Mouse (Mus musculus): ENCODE results near the gene Isy1.
"Not testable (repeated sequence)": the region's sequence is repeated elsewhere in the genome, so short reads cannot be mapped to it uniquely, and the experiment has no call there.

Isy1 gene

DNA sequence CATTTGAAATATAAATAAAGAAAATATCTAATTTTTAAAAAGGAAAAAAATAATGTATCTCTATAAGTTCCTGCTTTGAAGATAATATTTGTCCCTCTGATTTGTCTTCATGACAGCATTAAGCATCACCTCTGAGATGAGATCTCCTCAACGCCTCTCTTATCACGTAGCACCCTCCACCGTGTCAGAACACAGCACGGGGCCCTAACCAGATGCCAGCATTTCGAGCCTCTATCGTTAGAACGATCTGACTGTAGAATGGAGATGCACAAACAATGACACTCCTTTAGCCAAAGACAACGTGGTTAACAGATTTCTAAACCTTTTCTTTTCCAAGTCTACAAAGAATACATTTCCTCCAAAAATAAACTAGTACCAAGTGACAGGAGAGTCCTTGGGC is 54.6 kb downstream of the Isy1 start:
- DNase-seq (ENCODE audit: low read depth, low spot score), result no peak
- H3K27me3 ChIP-seq (ENCODE audit: control insufficient read depth, insufficient read depth, low read length, poor library complexity, severe bottlenecking), result no peaks in the 10 kb centered on the region
- no peaks in the 10 kb centered on the region for H3K36me3 ChIP-seq (ENCODE audit: control insufficient read depth, insufficient read depth, low read length, poor library complexity, severe bottlenecking)

DNA sequence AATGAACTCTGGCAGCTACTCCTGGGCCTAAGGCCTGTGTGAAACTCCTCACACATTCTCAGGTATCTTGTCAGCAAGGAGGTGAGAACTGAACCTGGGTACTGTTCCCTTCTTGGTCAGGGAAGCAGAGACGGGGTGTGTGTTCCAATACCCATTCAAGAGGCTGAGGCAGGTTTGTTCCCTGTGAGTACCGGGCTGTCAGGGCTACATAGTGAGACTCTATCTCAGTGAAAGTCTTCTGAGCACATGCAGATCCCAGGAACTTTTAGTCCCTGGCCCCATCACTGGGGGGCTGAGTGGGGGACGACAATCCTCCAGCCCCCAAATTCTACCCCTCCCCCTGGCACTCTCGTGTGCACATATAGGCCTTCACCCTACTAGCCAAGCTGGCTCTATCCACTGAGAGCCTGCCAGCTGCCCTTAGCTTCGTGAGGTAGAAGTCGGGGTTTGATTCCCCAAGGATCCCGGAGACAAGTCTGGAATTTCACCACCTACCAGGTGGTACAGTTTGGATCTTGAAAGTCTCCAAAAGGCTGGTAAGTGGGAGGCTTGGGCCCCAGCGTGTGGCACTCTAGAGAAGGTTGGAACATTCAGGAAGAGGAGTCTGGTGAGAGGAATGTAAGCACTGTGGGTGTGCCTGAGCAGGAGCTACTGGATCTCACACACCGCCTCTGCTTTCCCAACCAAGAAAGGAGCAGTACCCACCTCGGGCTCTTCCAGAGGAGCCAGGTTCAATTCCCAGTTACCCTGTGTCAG is 57.9 kb downstream of the Isy1 start:
- no peak for DNase-seq (ENCODE audit: low read depth, low spot score)
- Histone ChIP-seq H3K36me3 (ENCODE audit: control insufficient read depth, insufficient read depth, low read length, poor library complexity, severe bottlenecking) (no peaks in the 10 kb centered on the region), H3K27me3 (ENCODE audit: control insufficient read depth, insufficient read depth, low read length, poor library complexity, severe bottlenecking) (no peaks in the 10 kb centered on the region)

- DNase-seq (ENCODE audit: low read depth, low spot score), result peak; percentile 31
- no peaks in the 10 kb centered on the region for H3K27me3 ChIP-seq (ENCODE audit: control insufficient read depth, insufficient read depth, low read length, poor library complexity, severe bottlenecking)
- no peaks in the 10 kb centered on the region for H3K36me3 ChIP-seq (ENCODE audit: control insufficient read depth, insufficient read depth, low read length, poor library complexity, severe bottlenecking)
These were observed 59.1 kb downstream of the Isy1 start for GRCm38 (mm10) chr6:87779174-87780165.

GRCm38 (mm10) chr6:87778294-87779173 is 60.1 kb downstream of the Isy1 start:
- H3K36me3 ChIP-seq (ENCODE audit: control insufficient read depth, insufficient read depth, low read length, poor library complexity, severe bottlenecking), result no peaks in the 10 kb centered on the region
- no peaks in the 10 kb centered on the region for H3K27me3 ChIP-seq (ENCODE audit: control insufficient read depth, insufficient read depth, low read length, poor library complexity, severe bottlenecking)
- no peak for DNase-seq (ENCODE audit: low read depth, low spot score)

GRCm38 (mm10) chr6:87777842-87778241 is 60.8 kb downstream of the Isy1 start, which contains the start of gene Gp9:
TSS of gene Gp9 (plus strand) at chr6:87778072.
- DNase-seq (ENCODE audit: low read depth, low spot score), result no peak
- Histone ChIP-seq H3K36me3 (ENCODE audit: control insufficient read depth, insufficient read depth, low read length, poor library complexity, severe bottlenecking) (no peaks in the 10 kb centered on the region), H3K27me3 (ENCODE audit: control insufficient read depth, insufficient read depth, low read length, poor library complexity, severe bottlenecking) (no peaks in the 10 kb centered on the region)

DNA sequence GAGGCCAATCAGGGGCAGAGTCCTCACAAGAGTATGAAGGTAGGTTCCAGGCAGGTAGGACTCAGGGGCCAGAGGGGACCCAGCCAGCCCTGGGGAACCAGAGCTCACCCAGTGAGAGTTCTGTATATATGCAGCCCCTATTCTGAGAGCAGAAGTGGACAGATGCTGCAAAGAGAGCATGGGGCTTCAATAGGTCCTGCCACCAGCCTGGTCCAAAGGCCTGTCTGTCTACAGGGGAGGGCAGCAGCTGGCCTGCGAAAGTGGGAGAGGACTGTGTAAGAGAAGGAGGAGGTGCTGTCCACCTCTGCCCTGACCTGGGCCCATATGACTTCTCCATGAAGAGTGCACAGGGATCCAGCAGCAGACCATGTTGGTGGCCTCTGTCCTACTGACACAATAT is 61.9 kb downstream of the Isy1 start:
- Histone ChIP-seq H3K36me3 (ENCODE audit: control insufficient read depth, insufficient read depth, low read length, poor library complexity, severe bottlenecking) (no peaks in the 10 kb centered on the region), H3K27me3 (ENCODE audit: control insufficient read depth, insufficient read depth, low read length, poor library complexity, severe bottlenecking) (no peaks in the 10 kb centered on the region)
- no peak for DNase-seq (ENCODE audit: low read depth, low spot score)

GRCm38 (mm10) chr6:87775588-87776245 is 62.9 kb downstream of the Isy1 start:
- Histone ChIP-seq H3K27me3 (ENCODE audit: control insufficient read depth, insufficient read depth, low read length, poor library complexity, severe bottlenecking) (no peaks in the 10 kb centered on the region), H3K36me3 (ENCODE audit: control insufficient read depth, insufficient read depth, low read length, poor library complexity, severe bottlenecking) (no peaks in the 10 kb centered on the region)
- no peak for DNase-seq (ENCODE audit: low read depth, low spot score)

- Histone ChIP-seq H3K36me3 (ENCODE audit: control insufficient read depth, insufficient read depth, low read length, poor library complexity, severe bottlenecking) (no peaks in the 10 kb centered on the region), H3K27me3 (ENCODE audit: control insufficient read depth, insufficient read depth, low read length, poor library complexity, severe bottlenecking) (no peaks in the 10 kb centered on the region)
- no peak for DNase-seq (ENCODE audit: low read depth, low spot score)
These were observed 63.7 kb downstream of the Isy1 start for GRCm38 (mm10) chr6:87774909-87775308.

- no peaks in the 10 kb centered on the region for H3K27me3 ChIP-seq (ENCODE audit: control insufficient read depth, insufficient read depth, low read length, poor library complexity, severe bottlenecking)
- no peak for DNase-seq (ENCODE audit: low read depth, low spot score)
- no peaks in the 10 kb centered on the region for H3K36me3 ChIP-seq (ENCODE audit: control insufficient read depth, insufficient read depth, low read length, poor library complexity, severe bottlenecking)
These were observed 64.1 kb downstream of the Isy1 start for GRCm38 (mm10) chr6:87774466-87774865.

- Histone ChIP-seq H3K27me3 (ENCODE audit: control insufficient read depth, insufficient read depth, low read length, poor library complexity, severe bottlenecking) (no peaks in the 10 kb centered on the region), H3K36me3 (ENCODE audit: control insufficient read depth, insufficient read depth, low read length, poor library complexity, severe bottlenecking) (no peaks in the 10 kb centered on the region)
- DNase-seq (ENCODE audit: low read depth, low spot score), result peak; percentile 23
These were observed 68.0 kb downstream of the Isy1 start for GRCm38 (mm10) chr6:87770626-87771025.

DNA sequence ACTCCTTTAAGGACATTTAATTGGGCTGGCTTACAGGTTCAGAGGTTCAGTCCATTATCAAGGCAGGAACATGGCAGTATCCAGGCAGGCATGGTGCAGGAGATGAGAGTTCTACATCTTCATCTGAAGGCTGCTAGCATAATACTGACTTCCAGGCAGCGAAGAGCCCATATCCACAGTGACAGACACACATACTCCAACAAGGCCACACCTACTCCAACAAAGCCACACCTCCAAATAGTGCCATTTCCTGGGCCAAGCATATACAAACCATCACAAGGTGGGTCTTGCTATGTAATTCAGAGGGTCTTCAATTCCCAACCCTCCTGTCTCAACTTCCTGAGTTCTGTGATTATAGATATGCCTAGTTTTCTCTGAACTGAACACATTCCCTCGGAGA is 74.3 kb downstream of the Isy1 start:
- not testable (repeated sequence) for H3K27me3 ChIP-seq (ENCODE audit: control insufficient read depth, insufficient read depth, low read length, poor library complexity, severe bottlenecking); H3K36me3 ChIP-seq (ENCODE audit: control insufficient read depth, insufficient read depth, low read length, poor library complexity, severe bottlenecking); DNase-seq (ENCODE audit: low read depth, low spot score)
